Mouse (Mus musculus) embryonic facial prominence, embryonic 12.5 days (tissue): Measurements from ENCODE around the gene Rufy2. TPM values are rescaled to one million over a fixed set of nuclear protein-coding genes. Genes with fewer than 3 reads are reported as not detected.

ENCODE experiments used
- polyA plus RNA-seq: library from polyadenylated mRNA; unstranded; fragments of >200 nt; fragmentation: Nextera tagmentation; extraction: Ambion mirVana; gene quantifications from 2 replicates; pipeline ENCODE4 v1.2.1, GENCODE M21; 2016

The Rufy2 gene
- polyA plus RNA-seq, 1 experiment from 2014 or later, result 33.6 TPM

Other genes starting within 250 kb of the Rufy2 start
- 142 and 146 TPM in 2 replicates for gene Ccar1, start 187.9 kb upstream of the Rufy2 start, polyA plus RNA-seq
- gene Tet1, start 71.2 kb upstream of the Rufy2 start, polyA plus RNA-seq, result 30.8 and 31.7 TPM in 2 replicates
- 10.1 and 10.8 TPM in 2 replicates for gene Slc25a16, start 59.6 kb upstream of the Rufy2 start, polyA plus RNA-seq
- gene Dna2, start 33.2 kb upstream of the Rufy2 start, polyA plus RNA-seq, result 22.2 and 22.3 TPM in 2 replicates
- gene Hnrnph3, start 44.0 kb downstream of the Rufy2 start, polyA plus RNA-seq, result 165 and 176 TPM in 2 replicates
- 0.52 and 0.92 TPM in 2 replicates for gene Pbld2, start 44.1 kb downstream of the Rufy2 start, polyA plus RNA-seq
- 1.4 and 2.1 TPM in 2 replicates for gene Pbld1, start 79.9 kb downstream of the Rufy2 start, polyA plus RNA-seq
- gene Atoh7, start 119.4 kb downstream of the Rufy2 start, polyA plus RNA-seq, result 11.5 and 16.1 TPM in 2 replicates
- 0.67 and 0.87 TPM in 2 replicates for gene Mypn, start 223.7 kb downstream of the Rufy2 start, polyA plus RNA-seq